Mouse (Mus musculus): ENCODE data around the gene Chrna5.

DNA sequence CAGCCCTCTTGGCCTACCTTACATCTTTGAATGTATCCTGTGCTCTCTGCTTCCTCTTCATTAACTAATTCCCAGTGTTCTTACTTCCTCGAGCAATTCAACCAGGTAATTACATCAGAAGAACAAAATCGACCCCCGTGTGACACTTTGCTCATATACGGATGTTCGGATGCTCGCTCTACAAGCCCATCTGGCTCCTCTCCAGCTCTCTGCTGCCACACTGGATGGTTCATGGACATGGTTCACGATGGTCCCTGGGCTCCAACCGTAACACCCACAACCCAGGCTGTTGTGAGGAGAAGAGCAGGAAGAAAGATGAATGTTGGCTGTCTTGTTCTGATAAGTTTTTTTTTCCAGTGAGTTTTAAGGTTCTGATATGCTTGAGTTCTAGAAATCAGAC is 58.3 kb downstream of the Chrna5 start:
- no peak for TF ChIP-seq POLR2A (IDR thresholded peaks at IDR 0.05; ENCODE audit: control insufficient read depth, low read depth, low read length)
- no peak for TF ChIP-seq CTCF (IDR thresholded peaks at IDR 0.05; ENCODE audit: control insufficient read depth, insufficient read depth, insufficient replicate concordance, low read depth, low read length)
